Mouse (Mus musculus): ENCODE results near the gene Rpl5.

- TF ChIP-seq CTCF (IDR thresholded peaks at IDR 0.05; ENCODE audit: borderline replicate concordance, insufficient read depth, low read depth, low read length) (no peak), POLR2A (IDR thresholded peaks at IDR 0.05; ENCODE audit: borderline replicate concordance, insufficient read depth, low read length) (no peak)
Observed at GRCm38 (mm10) chr5:107855546-107855945, 44.8 kb upstream of the Rpl5 start.
